Mouse (Mus musculus) retina, postnatal 7 days (tissue): ENCODE data around the gene Fsd2.
A peak's percentile ranks its signal among the peaks of the same experiment; 100 is the strongest.

ENCODE experiments used
- DNase-seq: peaks from one replicate; pipeline ENCODE4 v3.0.0-alpha.2; 2012; ENCODE audit warnings: low read depth, low spot score

Gene Fsd2

DNA sequence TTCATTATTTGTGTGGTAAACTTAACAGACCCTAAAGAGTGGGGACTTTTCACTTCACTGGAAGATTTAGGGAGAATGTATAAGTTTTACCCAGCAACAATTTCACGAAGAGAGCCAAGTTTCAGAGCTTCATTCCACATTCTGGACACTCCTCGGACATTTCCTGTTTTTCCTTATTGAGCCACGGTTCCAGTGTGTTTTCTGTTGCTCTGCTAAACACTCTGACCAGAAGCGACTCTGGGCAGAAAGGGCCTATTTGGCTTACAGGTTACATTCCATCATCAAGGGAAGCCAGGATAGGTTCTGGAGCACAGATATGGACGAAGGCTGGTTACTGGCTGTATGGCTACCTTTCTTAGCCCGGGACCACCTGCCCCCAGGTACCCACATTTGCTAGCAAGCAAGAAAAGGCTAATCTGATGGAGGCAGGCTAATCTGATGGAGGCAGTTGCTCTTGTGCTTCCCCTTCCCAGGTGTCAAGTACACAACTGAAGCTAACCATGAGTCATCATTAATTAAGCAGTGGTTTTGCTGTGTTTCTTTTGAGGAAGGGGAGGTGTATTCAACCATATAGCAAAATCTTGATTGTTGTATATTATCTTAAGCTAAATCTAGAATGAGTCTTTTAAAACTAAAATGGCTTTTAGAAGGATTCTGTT lies 6.0 kb upstream of the Fsd2 start:
- DNase-seq, result no peak

DNA sequence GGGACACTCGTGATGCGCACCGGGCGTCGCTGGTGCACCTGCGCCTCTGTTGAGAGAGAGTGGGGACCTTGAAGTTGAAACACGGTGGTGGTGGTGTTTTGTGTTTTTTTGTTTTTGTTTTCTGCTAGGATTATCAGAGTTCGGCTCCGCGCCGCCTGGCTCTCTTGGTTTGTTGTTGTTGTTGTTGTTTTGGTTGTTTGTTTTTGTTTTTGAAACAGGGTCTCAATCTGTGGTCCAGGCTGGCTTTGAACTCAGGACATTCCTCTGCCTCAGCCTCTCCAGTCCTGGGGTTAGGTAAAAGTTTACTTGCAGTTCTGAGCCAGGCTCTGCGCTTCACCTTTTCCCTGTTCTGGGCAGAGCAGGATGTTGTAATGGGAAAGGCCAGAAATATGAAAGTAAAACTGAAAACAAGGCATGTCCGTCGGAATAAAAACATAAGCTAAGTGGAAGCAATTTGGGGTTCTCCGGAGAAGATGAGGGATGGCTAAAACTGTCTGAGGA lies 5.2 kb upstream of the Fsd2 start:
- no peak for DNase-seq

- DNase-seq, result peak; percentile 84
Measured at GRCm38 (mm10) chr7:81571108-81571940, 4.6 kb upstream of the Fsd2 start, which contains the start of gene Whamm. Gene Whamm, plus strand, starts transcription at chr7:81571266.

DNA sequence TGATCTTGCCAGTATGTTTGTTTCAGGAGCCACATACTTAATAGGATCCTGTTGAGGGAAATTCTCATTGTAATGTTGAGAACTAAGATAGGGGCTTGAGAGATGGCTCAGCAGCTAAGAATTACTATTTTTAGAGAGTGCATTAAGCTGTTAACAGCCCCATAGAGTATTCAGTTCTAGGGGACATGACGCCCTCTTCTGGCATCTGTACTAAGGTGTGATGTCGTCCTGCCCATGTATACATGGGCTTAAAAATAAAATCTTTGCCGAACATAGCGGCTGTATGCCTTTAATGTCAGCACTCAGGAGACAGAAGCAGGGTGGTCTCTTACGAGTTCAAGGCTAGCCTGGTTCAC lies 4.0 kb upstream of the Fsd2 start:
- DNase-seq, result no peak

GRCm38 (mm10) chr7:81570271-81570670 lies 3.5 kb upstream of the Fsd2 start:
- DNase-seq, result no peak

DNA sequence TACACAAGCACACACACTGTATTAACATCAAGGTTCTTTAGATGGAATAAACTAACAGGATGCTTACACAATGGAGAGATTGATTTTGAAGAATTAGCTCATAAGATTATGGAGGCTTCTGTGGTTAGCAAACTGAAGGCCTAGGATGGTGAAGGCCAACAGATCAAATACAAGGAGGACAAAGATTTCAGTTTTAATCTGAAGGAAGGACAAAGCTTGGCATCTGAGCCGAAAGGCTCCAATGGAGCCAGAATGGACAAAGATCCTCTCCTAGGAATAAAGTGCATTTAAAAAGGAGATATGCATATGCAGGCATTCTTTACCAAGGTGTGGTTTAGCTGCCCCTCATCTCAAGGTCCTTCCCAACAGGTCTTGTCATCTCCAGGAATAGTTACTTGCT lies 3.1 kb upstream of the Fsd2 start:
- DNase-seq, result no peak

- DNase-seq, result no peak
Measured at GRCm38 (mm10) chr7:81567396-81567795, 652 bp upstream of the Fsd2 start.

DNA sequence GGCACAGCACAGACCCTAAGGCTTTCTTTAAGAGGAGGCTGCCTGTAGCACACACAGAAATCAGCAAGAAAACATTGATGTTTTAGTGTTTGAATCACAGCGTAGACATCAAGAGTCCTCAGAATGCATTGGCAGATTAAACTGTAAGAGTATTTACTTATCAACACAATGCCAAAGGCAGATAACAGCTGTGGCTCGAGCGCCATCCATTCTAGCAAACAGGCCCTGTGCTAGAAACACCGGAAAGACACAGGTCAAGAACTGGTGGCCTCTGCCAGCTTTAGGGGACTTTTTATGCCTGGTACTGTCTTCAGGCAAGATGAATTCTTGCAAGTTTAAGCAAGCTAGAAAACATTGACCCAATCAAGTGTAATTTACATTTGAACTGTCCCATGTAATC lies 412 bp downstream of the Fsd2 start:
- DNase-seq, result no peak

- no peak for DNase-seq
Measured at GRCm38 (mm10) chr7:81565381-81566055, 1.2 kb downstream of the Fsd2 start.

- no peak for DNase-seq
Measured at GRCm38 (mm10) chr7:81564766-81565165, 2.0 kb downstream of the Fsd2 start.

DNA sequence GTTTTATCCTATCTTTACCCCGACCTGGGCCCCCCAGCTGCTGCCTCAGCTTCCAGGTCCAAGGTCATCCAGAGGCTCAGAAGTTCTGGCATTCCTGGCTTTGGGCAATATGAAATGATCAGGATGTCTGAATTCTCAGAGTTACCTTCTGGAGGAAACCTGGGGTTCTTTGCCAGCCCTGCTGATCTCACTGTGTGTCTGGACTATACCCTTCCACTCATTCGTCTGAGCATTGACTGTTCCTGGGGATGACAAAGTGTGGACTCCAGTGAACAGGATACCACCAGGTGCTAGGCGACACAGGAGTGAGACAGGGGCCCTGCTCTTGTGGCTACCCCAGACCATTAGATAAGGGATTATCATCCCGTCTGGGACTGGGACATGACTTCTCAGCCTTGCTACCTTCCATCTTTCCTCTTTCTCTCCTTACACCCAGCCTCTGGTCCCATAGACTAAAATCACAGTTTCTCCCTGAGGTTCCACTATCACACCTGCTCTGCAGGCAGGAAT lies 3.2 kb downstream of the Fsd2 start:
- no peak for DNase-seq

DNA sequence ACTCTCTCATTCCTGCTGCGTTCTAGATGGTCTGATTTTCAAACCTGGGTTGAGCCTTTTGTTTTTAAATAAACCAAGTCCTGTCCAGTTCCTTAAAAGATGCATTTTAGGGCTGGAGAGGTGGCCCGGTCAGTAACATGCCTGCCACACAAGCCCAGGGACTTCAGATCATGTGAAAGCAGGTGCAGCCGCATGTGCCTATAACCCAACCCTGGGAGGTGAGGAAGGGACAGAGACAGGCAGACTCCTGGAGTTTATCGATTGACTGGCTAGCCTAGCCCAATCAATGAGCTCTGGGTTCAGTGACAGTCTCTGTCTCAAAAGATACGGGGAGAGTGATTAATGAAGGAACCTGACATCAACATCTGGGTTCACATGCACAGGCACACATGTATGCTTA lies 5.5 kb downstream of the Fsd2 start:
- no peak for DNase-seq

GRCm38 (mm10) chr7:81560101-81561049 lies 6.4 kb downstream of the Fsd2 start:
- no peak for DNase-seq

DNA sequence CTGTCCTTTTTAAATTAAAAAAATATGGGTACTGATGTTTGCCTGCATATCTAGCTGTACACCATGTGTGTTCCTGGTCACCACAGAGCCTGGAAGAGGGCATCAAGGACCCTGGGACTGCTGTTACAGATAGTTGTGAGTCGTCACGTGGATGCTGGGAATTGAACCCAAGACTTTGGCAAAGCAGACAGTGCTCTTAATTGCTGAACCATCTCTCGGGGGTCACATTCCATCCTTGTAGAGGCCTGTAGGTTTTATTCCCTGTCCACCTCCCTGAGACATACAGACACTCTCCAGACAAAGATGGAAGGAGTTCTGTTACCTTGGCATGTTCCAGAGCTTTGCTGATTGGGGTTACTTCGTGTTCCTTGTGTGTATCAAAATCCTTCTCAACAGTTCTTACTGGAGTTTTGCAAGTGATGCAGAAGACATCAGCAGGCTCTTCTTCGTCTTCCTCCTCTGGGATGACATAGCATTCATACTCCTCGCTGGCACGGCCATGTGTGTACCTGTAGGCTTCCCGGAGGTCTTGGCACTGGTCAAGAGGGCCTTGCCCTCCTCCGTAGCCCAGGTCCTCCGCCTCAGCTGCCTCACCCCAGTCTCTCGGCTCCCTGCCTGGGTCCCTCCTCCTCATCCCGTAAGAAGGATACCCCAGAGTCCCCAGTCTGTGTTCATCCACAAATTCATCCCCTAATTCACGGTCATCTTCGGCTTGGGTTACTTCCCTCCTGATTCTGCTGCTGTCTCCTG lies 7.3 kb downstream of the Fsd2 start:
- DNase-seq, result no peak

- DNase-seq, result no peak
Measured at GRCm38 (mm10) chr7:81557985-81558360, 8.8 kb downstream of the Fsd2 start.

- no peak for DNase-seq
Measured at GRCm38 (mm10) chr7:81557252-81557984, 9.3 kb downstream of the Fsd2 start.

DNA sequence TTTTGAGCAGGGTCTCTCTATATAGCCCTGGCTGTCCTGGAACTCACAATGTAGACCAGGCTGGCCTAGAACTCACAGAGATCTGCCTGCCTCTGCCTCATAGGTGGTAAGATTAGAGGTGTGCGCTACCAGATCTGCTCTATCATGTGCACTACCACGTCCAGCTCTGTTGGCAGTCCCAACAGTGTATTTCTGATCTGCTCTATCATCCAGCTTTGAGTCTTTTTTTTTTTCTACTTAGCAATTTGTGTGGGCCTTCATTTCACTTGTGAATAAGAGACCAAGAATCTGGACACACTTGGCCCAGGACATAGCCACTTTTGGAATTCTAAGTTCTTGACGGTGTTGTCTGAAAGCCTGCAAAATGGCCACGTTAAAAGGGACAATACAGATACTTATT lies 9.9 kb downstream of the Fsd2 start:
- no peak for DNase-seq

DNA sequence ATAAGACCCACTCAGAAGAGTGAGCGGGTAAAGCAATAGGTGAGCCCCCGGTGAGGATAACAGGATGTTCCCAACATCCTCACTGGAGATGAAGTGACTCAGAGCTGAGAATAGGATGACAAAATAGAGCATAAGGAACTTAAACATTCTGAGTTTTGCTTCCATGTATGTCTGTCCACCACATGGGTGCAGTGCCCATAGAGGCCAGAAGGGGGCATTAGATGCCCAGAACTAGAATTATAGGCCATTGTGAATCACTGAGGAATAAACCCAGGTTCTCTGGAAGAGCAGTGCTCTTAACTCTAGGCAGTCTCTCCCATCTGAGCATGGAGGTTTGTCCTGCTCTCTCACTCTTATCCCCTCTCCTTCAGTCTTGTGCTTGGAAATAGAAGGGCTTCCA lies 12.4 kb downstream of the Fsd2 start:
- DNase-seq, result no peak

DNA sequence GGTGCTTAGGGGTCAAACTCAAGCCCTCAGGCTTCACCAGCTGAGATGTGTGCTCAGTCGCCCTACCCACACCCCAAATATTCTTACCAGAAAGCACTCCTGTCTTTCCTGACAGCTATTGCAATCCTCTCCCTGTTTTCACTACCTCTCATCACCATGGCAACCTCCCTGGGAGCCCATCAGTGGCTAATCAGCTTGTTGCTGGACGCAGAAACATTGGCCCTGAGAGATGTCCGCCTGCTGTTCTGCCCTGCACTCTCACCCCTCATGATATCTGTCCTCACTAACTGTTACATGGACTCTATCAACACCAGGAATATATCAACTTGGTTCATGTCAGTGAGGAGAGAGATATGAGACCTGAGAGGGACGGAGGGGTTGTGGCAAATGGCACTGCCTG lies 13.2 kb downstream of the Fsd2 start:
- no peak for DNase-seq

GRCm38 (mm10) chr7:81548864-81549263 lies 17.9 kb downstream of the Fsd2 start:
- no peak for DNase-seq
